Mouse (Mus musculus) A20 (cell line): ENCODE results near the gene Lrrc3b.

Source experiments
- DNase-seq: peaks from one replicate; pipeline ENCODE4 v3.0.0-alpha.2; 2011; ENCODE audit warnings: low read depth, low spot score

The Lrrc3b gene

GRCm38 (mm10) chr14:15438485-15439157, at the start of gene Lrrc3b:
TSS of gene Lrrc3b (minus strand) at chr14:15438987.
- DNase-seq = no peak

- no peak for DNase-seq
Observed at GRCm38 (mm10) chr14:15477668-15478067, 38.9 kb upstream of the Lrrc3b start.

- no peak for DNase-seq
Observed at GRCm38 (mm10) chr14:15438096-15438484, 697 bp downstream of the Lrrc3b start.

- DNase-seq = no peak
Observed at GRCm38 (mm10) chr14:15437501-15437941, 1.3 kb downstream of the Lrrc3b start.

GRCm38 (mm10) chr14:15437046-15437445, 1.7 kb downstream of the Lrrc3b start:
- DNase-seq = no peak

GRCm38 (mm10) chr14:15436586-15436985, 2.2 kb downstream of the Lrrc3b start:
- DNase-seq = no peak

- DNase-seq = no peak
Observed at GRCm38 (mm10) chr14:15432396-15432795, 6.4 kb downstream of the Lrrc3b start.

GRCm38 (mm10) chr14:15421624-15422023, 17.2 kb downstream of the Lrrc3b start:
- DNase-seq = no peak

- no peak for DNase-seq
Observed at GRCm38 (mm10) chr14:15410686-15411534, 27.9 kb downstream of the Lrrc3b start.

GRCm38 (mm10) chr14:15385536-15385935, 53.3 kb downstream of the Lrrc3b start:
- DNase-seq = no peak

GRCm38 (mm10) chr14:15384972-15385371, 53.8 kb downstream of the Lrrc3b start:
- DNase-seq = no peak

- no peak for DNase-seq
Observed at GRCm38 (mm10) chr14:15384532-15384931, 54.3 kb downstream of the Lrrc3b start.

GRCm38 (mm10) chr14:15383133-15383532, 55.7 kb downstream of the Lrrc3b start:
- no peak for DNase-seq

GRCm38 (mm10) chr14:15377368-15377767, 61.4 kb downstream of the Lrrc3b start:
- DNase-seq = no peak

GRCm38 (mm10) chr14:15376786-15377185, 62.0 kb downstream of the Lrrc3b start:
- DNase-seq = no peak

- DNase-seq = no peak
Observed at GRCm38 (mm10) chr14:15374271-15374670, 64.5 kb downstream of the Lrrc3b start.

GRCm38 (mm10) chr14:15372985-15373384, 65.8 kb downstream of the Lrrc3b start:
- no peak for DNase-seq

- DNase-seq = no peak
Observed at GRCm38 (mm10) chr14:15365045-15365444, 73.7 kb downstream of the Lrrc3b start.

GRCm38 (mm10) chr14:15359893-15360292, 78.9 kb downstream of the Lrrc3b start:
- no peak for DNase-seq

GRCm38 (mm10) chr14:15359134-15359533, 79.7 kb downstream of the Lrrc3b start:
- no peak for DNase-seq

- DNase-seq = peak; percentile 45
Observed at GRCm38 (mm10) chr14:15355512-15355911, 83.3 kb downstream of the Lrrc3b start.

GRCm38 (mm10) chr14:15354299-15354698, 84.5 kb downstream of the Lrrc3b start:
- no peak for DNase-seq

GRCm38 (mm10) chr14:15333130-15333529, 105.7 kb downstream of the Lrrc3b start:
- DNase-seq = no peak
